Mouse (Mus musculus) ES-Bruce4 (cell line): ENCODE measurements around the gene Sfxn5.

Experiments
- CTCF ChIP-seq: IDR thresholded peaks from one replicate; pipeline ENCODE4 v1.8.1; 2011; ENCODE audit warnings: low read depth, low read length
- POLR2A ChIP-seq: IDR thresholded peaks from one replicate; pipeline ENCODE4 v1.8.1; 2011; ENCODE audit warnings: low read length; ENCODE audit not compliant: insufficient read depth

DNA sequence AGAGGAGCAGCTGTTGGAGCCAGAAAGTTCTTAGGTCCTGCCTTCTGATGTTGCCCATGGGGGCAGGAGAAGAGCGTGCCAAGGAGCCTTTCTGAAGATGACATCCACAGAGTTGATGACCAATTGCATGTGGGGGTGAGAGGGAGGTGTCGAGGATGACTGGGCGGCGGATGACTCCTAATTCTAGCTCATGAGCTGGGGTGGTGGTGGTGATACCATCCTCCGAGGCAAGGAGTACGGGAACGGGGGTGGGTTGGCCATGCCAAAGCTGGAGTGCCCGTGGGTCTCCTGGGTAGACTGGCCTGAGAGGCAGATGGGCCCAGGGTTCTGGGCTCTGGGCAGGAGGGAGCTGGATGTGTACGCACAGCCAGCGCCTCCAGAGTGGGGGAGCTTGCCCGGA is 113.5 kb downstream of the Sfxn5 start:
- no peak for TF ChIP-seq CTCF
- no peak for TF ChIP-seq POLR2A
